Mouse (Mus musculus) brown adipose tissue, adult 24 weeks (tissue): Measurements from ENCODE around the gene St6galnac1. TPM values are rescaled to one million over a fixed set of nuclear protein-coding genes. Genes with fewer than 3 reads are reported as not detected.
A peak's percentile ranks its signal among the peaks of the same experiment; 100 is the strongest.

Experiments used
- H3K27ac ChIP-seq: fragments of 200-500 bp; replicated peaks from 2 replicates; pipeline ENCODE4 v1.5.1; 2012; ENCODE audit warnings: low read depth, mild to moderate bottlenecking, low read length
- H3K4me1 ChIP-seq: fragments of 200-500 bp; 2 replicates; pipeline ENCODE4 v1.6.1; 2012; ENCODE audit warnings: low read length, mixed read lengths; ENCODE audit not compliant: control insufficient read depth, insufficient read depth, insufficient read length
- H3K4me3 ChIP-seq: fragments of 200-500 bp; 2 replicates; pipeline ENCODE4 v1.5.1; 2012; ENCODE audit warnings: low read depth, mild to moderate bottlenecking, low read length, moderate library complexity; ENCODE audit not compliant: insufficient read depth
- polyA plus RNA-seq: library from polyadenylated mRNA; stranded (reverse); fragments of >200 nt; gene quantifications from 2 replicates; pipeline ENCODE4 v1.2.4, GENCODE M21; 2012; ENCODE audit not compliant: missing spikeins, insufficient read depth, insufficient read length

The St6galnac1 gene
- polyA plus RNA-seq, 1 experiment, result not detected

GRCm38 (mm10) chr11:116725031-116725948 is 50.0 kb downstream of the St6galnac1 start:
- H3K4me1 ChIP-seq, result peaks cover 12% of the 10 kb centered on the region
- H3K27ac ChIP-seq, result no peak overlapping the region
- H3K4me3 ChIP-seq, result peak overlapping the region; percentile 12; the same call in 1 of the 2 replicates

- 0 out of 2 replicates have a peak overlapping the region, but pooled peaks have one; percentile 87 for H3K27ac ChIP-seq
Measured at GRCm38 (mm10) chr11:116723064-116723463, 52.2 kb downstream of the St6galnac1 start.

GRCm38 (mm10) chr11:116721548-116722271 is 53.6 kb downstream of the St6galnac1 start:
- peaks cover 12% of the 10 kb centered on the region for H3K4me1 ChIP-seq
- no peak overlapping the region for H3K4me3 ChIP-seq
- peak overlapping the region; percentile 87 for H3K27ac ChIP-seq

More at GRCm38 (mm10) chr11:116723064-116723463, 52.2 kb downstream of the St6galnac1 start:
- H3K4me1 ChIP-seq, result peaks cover 12% of the 10 kb centered on the region
- no peak overlapping the region for H3K4me3 ChIP-seq

GRCm38 (mm10) chr11:116720319-116720865 is 54.9 kb downstream of the St6galnac1 start:
- Histone ChIP-seq H3K4me3 (no peak overlapping the region), H3K4me1 (peaks cover 12% of the 10 kb centered on the region), H3K27ac (no peak overlapping the region)

Other genes with a start within 250 kb of the St6galnac1 start
- gene Sphk1, start 244.6 kb downstream of the St6galnac1 start, polyA plus RNA-seq, result not detected in 2 replicates
- 7.1 and 7.8 TPM in 2 replicates for gene Ube2o, start 194.1 kb downstream of the St6galnac1 start, polyA plus RNA-seq
- gene Aanat, start 189.1 kb downstream of the St6galnac1 start, polyA plus RNA-seq, result not detected in 2 replicates
- 4.4 and 8.2 TPM in 2 replicates for gene Rhbdf2, start 148.5 kb downstream of the St6galnac1 start, polyA plus RNA-seq
- gene Prcd, start 122.0 kb downstream of the St6galnac1 start, polyA plus RNA-seq, result 1.5 TPM in 1 of 2 replicates, not detected in the other
- 13.4 and 18.7 TPM in 2 replicates for gene Cygb, start 121.2 kb downstream of the St6galnac1 start, polyA plus RNA-seq
- 6.6 and 6.9 TPM in 2 replicates for gene Mxra7, start 52.5 kb upstream of the St6galnac1 start, polyA plus RNA-seq
- gene Mettl23, start 67.8 kb upstream of the St6galnac1 start, polyA plus RNA-seq, result 70.4 and 80.7 TPM in 2 replicates
- 20.9 and 33.7 TPM in 2 replicates for gene Jmjd6, start 67.9 kb upstream of the St6galnac1 start, polyA plus RNA-seq
- 21.0 and 27.5 TPM in 2 replicates for gene Mfsd11, start 76.9 kb upstream of the St6galnac1 start, polyA plus RNA-seq
- gene Srsf2, start 77.6 kb upstream of the St6galnac1 start, polyA plus RNA-seq, result 98.3 and 130 TPM in 2 replicates
- not detected in 2 replicates for gene Mgat5b, start 143.4 kb upstream of the St6galnac1 start, polyA plus RNA-seq